Mouse (Mus musculus) hindbrain, embryonic 13.5 days (tissue): ENCODE data around the gene Mrpl58. TPM values are rescaled to one million over a fixed set of nuclear protein-coding genes. Genes with fewer than 3 reads are reported as not detected.
A peak's percentile ranks its signal among the peaks of the same experiment; 100 is the strongest.

Source experiments
- ATAC-seq: fragments of 200-750 bp; cut with Nextera tagmentation; 2 replicates; pipeline ENCODE4 v1.8.0; 2017; ENCODE audit warnings: moderate TSS enrichment; ENCODE audit not compliant: low FRiP score
- H3K27ac ChIP-seq: fragments of 300-500 bp; sonication (generic); 2 replicates; pipeline ENCODE4 v1.5.1; 2015; ENCODE audit warnings: inconsistent platforms, mild to moderate bottlenecking, moderate library complexity
- H3K27me3 ChIP-seq: fragments of 300-500 bp; sonication (generic); 2 replicates; pipeline ENCODE4 v1.6.1; 2015; ENCODE audit warnings: mild to moderate bottlenecking, inconsistent platforms
- H3K36me3 ChIP-seq: fragments of 300-500 bp; sonication (generic); 2 replicates; pipeline ENCODE4 v1.6.1; 2015; ENCODE audit warnings: mild to moderate bottlenecking, inconsistent platforms
- H3K4me1 ChIP-seq: fragments of 300-500 bp; sonication (generic); replicated peaks from 2 replicates; pipeline ENCODE4 v1.6.1; 2015; ENCODE audit warnings: inconsistent platforms
- H3K4me2 ChIP-seq: fragments of 300-500 bp; sonication (generic); 2 replicates; pipeline ENCODE4 v1.6.1; 2015; ENCODE audit warnings: inconsistent platforms, mild to moderate bottlenecking, moderate library complexity
- H3K4me3 ChIP-seq: fragments of 300-500 bp; sonication (generic); 2 replicates; pipeline ENCODE4 v1.5.1; 2015; ENCODE audit warnings: mild to moderate bottlenecking, inconsistent platforms
- H3K9ac ChIP-seq: fragments of 300-500 bp; sonication (generic); 2 replicates; pipeline ENCODE4 v1.6.1; 2015; ENCODE audit warnings: mild to moderate bottlenecking, inconsistent platforms
- H3K9me3 ChIP-seq: fragments of 300-500 bp; sonication (generic); 2 replicates; pipeline ENCODE4 v1.6.1; 2016; ENCODE audit warnings: inconsistent platforms
- WGBS: fragments of 180-500 bp; shearing (Covaris S2); methylation state at CpG from one replicate; pipeline ENCODE4 v1.1.7; 2015; 5-methylcytosine and 5-hydroxymethylcytosine counted together
- polyA plus RNA-seq: library from polyadenylated mRNA; unstranded; fragments of >200 nt; fragmentation: Nextera tagmentation; extraction: Ambion mirVana; gene quantifications from 2 replicates; pipeline ENCODE4 v1.2.1, GENCODE M21; 2015

Mrpl58 gene
- polyA plus RNA-seq, 1 experiment from 2014 or later, result 196 TPM

DNA sequence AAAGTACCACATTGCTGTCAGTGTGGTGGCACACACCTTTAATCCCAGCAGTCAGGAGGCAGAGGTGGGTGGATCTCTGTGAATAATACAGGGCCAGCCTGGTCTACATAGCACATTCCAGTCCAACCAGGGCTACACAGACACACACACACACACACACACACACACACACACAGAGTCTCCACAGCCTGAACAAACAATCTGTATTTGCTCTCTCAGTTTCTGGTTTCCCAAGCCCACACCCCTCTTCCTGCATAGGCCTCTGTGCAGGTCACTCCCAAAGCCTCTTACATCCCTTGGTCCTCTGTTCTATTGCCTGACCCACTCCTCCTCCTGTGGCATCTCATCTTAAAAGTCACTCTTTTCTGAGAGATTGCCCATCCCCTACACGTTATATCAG is 31.5 kb upstream of the Mrpl58 start:
- 69% methylated on average over 1 of the region's 1 CpGs for WGBS
- H3K36me3 ChIP-seq, result no peaks in the 10 kb centered on the region
- H3K4me3 ChIP-seq, result no peak overlapping the region
- no peak overlapping the region for H3K9ac ChIP-seq
- ATAC-seq, result no peak
- peaks cover 46% of the 10 kb centered on the region for H3K27me3 ChIP-seq
- peaks cover 20% of the 10 kb centered on the region for H3K4me1 ChIP-seq
- no peak overlapping the region for H3K4me2 ChIP-seq
- H3K27ac ChIP-seq, result no peak overlapping the region
- no peaks in the 10 kb centered on the region for H3K9me3 ChIP-seq

DNA sequence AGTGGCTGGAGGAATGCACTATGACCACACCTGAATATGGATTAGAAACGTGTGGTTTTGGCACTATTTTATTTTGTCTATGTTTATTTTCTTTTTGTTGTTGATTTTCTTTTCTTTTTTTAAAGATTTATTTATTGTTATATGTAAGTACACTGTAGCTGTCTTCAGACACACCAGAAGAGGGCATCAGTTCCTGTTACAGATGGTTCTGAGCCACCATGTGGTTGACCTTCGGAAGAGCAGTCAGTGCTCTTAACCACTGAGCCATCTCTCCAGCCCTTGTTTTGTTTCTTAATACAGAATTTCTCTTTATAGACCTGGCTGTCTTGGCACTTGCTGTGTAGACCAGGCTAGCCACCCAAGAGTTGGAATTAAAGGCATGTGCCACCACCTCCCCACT is 30.8 kb upstream of the Mrpl58 start:
- Histone ChIP-seq H3K9ac (no peak overlapping the region), H3K4me2 (no peak overlapping the region), H3K27me3 (peaks cover 46% of the 10 kb centered on the region), H3K36me3 (no peaks in the 10 kb centered on the region), H3K9me3 (no peaks in the 10 kb centered on the region), H3K4me3 (no peak overlapping the region), H3K4me1 (peaks cover 16% of the 10 kb centered on the region), H3K27ac (no peak overlapping the region)
- WGBS, result 48% methylated on average over 2 of the region's 2 CpGs
- no peak for ATAC-seq

DNA sequence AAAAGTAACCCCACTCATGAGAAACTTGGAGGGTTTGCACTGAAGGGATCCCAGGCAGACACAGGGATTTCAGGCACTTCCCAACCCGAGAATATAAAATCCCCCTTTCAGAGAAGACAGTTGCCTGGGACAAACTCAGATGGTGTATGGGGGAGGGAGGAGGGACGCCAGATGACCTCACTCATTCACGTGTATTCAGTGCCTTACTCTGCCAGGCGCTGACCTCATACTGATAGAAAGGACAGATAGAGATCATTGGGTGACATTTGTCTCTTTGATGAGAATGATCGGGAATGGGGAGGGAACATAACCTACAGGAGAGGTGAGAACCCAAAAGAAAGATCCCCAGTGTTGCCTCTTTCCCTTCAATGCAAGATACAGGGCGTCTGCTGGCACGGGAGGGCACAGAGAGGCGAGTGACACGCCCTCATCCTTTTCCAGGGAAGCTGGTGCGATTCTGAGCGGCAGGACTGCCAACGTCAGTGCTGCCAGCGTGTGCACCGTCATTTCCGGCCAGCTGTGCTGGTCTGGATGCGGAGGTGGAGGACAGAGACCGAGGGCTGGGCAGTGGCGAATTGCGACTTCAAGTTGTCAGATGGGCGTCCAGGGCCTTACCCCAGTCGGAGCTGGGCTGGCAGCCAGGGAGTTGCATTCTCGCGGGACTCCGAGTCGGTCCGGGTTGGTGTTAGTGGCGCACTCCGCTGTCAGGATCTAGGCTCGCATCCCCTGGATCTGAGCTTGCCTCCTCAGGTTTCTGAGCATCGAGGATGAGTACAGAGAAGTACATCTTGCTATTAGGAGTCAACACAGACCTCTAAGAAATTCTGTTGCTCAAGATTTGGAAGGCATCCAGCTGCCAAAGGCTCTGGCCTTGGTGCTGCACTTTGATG is 29.5 kb upstream of the Mrpl58 start:
- peaks cover 38% of the 10 kb centered on the region for H3K27me3 ChIP-seq
- peak overlapping the region; percentile 80 for H3K27ac ChIP-seq
- 2% methylated on average over 30 of the region's 30 CpGs for WGBS
- H3K36me3 ChIP-seq, result no peaks in the 10 kb centered on the region
- peak overlapping the region; percentile 78 for H3K9ac ChIP-seq
- H3K9me3 ChIP-seq, result no peaks in the 10 kb centered on the region
- H3K4me1 ChIP-seq, result peaks cover 16% of the 10 kb centered on the region
- H3K4me2 ChIP-seq, result peak overlapping the region; percentile 66
- H3K4me3 ChIP-seq, result peak overlapping the region; percentile 52
- ATAC-seq, result peak; percentile 67

DNA sequence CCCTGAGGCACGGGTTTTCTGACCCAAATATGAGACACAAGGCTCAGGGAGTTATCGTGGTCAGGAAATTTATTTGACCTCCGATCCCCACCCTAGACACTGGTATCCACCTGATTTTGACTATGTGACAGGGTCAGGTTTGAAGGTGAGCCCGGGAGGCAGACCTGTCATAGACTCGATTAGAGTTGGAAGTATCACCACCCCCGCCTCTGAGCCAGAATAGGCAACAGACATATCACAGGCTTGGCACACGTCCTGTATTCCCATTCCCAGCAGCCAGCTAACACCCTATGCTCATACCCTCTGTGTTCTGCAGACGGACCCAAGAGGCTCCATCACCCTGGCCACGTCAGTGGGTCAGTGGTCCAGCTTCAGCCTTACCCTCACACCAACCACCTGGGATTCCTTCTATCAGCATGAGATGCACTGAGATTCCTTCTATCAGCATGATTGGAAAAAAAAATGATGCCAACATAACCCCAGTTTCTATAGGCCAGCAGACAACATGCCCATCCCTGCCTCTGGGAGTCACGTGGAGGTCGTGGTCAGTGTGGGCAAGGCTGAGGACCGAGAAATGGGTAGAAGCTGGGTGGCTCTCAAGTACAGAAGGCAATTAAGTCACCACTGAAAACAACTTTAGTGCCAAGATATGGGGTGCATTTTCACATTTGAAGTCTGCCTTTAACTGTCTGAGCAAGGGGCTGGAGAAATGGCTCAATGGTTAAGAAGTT is 28.7 kb upstream of the Mrpl58 start:
- no peak for ATAC-seq
- Histone ChIP-seq H3K9me3 (no peaks in the 10 kb centered on the region), H3K27me3 (peaks cover 30% of the 10 kb centered on the region), H3K9ac (peak overlapping the region; percentile 78), H3K36me3 (no peaks in the 10 kb centered on the region), H3K4me3 (peak overlapping the region; percentile 52), H3K4me2 (peak overlapping the region; percentile 66), H3K4me1 (peaks cover 16% of the 10 kb centered on the region), H3K27ac (peak overlapping the region; percentile 80; the same call in 1 of the 2 replicates)
- WGBS, result 68% methylated on average over 12 of the region's 12 CpGs

DNA sequence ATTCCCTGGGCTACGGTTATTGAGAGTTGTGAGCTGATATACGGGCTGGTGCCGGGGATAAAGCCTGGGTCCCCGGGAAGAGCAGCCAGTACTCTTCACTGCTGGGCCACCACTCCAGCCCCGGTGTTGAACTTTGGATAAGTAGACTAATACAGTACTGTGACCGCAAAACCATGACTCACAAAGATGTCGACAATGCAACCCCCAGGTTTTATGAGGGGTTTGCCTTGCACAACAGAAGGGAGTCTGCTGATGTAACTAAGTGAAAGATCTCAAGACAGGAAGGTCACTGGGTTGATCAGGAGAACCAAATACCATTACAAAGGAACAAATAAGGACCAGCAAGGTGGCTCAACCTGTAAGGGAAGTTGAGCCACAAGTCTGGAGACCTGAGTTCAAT is 26.8 kb upstream of the Mrpl58 start:
- Histone ChIP-seq H3K4me1 (peaks cover 21% of the 10 kb centered on the region), H3K4me3 (no peak overlapping the region), H3K4me2 (no peak overlapping the region), H3K36me3 (no peaks in the 10 kb centered on the region), H3K9me3 (no peaks in the 10 kb centered on the region), H3K27me3 (peaks cover 25% of the 10 kb centered on the region), H3K27ac (no peak overlapping the region), H3K9ac (no peak overlapping the region)
- ATAC-seq, result no peak
- 76% methylated on average over 7 of the region's 7 CpGs for WGBS

DNA sequence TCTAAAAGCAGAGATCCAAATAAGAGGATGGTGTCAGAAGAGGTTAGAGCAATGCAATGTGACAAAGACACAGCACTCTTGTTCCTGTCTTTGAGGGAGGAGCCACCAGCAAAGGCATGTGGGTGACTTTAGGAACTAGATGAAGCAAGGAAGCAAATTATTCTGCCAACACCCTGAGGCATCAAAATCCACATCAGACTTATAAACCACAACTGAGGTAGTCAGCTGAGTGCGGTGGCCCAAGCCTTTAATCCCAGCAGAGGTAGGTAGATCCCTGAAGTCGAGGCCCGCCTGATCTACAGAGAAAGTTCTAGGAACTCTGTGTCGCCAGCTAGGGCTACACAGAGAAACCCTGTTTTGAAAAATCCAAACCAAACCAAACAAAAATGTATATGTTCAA is 26.3 kb upstream of the Mrpl58 start:
- no peak for ATAC-seq
- Histone ChIP-seq H3K4me2 (no peak overlapping the region), H3K27me3 (peaks cover 20% of the 10 kb centered on the region), H3K4me3 (no peak overlapping the region), H3K36me3 (no peaks in the 10 kb centered on the region), H3K9me3 (no peaks in the 10 kb centered on the region), H3K9ac (no peak overlapping the region), H3K27ac (no peak overlapping the region), H3K4me1 (peaks cover 21% of the 10 kb centered on the region)
- WGBS, result 93% methylated on average over 4 of the region's 4 CpGs

DNA sequence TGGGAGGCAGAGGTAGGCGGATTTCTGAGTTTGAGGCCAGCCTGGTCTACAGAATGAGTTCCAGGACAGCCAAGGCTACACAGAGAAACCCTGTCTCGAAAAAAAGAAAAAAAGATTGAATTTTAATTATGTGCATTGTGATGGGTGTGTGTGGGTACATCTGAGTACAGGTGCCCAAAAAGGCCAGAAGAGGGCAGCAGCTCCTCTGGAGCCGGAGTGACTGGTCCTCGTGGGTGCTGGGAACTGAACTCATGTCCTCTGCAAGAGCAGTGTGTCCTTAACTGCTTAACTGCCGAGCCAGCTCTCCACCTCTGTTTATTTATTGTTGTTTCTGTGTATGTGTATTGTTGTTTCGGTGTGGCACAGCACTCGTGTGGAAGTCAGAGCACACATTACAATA is 25.7 kb upstream of the Mrpl58 start:
- WGBS, result 86% methylated on average over 7 of the region's 7 CpGs

DNA sequence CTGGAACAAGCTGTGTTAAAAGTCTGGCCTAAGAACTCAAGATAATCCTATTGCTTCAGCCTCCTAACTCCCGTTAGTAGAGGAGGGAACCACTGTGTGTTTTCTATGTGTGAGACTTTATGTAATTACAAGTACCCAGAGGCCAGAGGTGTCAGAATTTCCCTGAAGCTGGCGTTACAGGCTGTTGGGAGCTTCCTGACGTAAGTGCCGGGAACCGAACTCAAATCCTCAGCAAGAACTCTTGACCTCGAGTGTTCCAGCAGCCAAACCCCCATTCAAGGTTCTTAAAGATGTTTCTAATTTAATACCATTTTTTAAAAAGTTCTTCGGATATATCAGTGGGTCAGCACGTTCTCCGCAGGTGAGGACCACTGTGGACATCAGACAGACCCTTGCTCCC is 22.3 kb upstream of the Mrpl58 start:
- Histone ChIP-seq H3K4me3 (peak overlapping the region; percentile 86), H3K9ac (peak overlapping the region; percentile 97; the same call in 1 of the 2 replicates), H3K27me3 (0 out of 2 replicates have a peak, but pooled peaks cover 4% of the 10 kb centered on the region), H3K36me3 (no peaks in the 10 kb centered on the region), H3K4me2 (peak overlapping the region; percentile 93), H3K9me3 (no peaks in the 10 kb centered on the region), H3K27ac (peak overlapping the region; percentile 97), H3K4me1 (peaks cover 43% of the 10 kb centered on the region)
- no peak for ATAC-seq
- 13% methylated on average over 9 of the region's 9 CpGs for WGBS

More for the DNA sequence above, 25.7 kb upstream of the Mrpl58 start:
- Histone ChIP-seq H3K4me1 (peaks cover 26% of the 10 kb centered on the region), H3K9me3 (no peaks in the 10 kb centered on the region), H3K4me2 (no peak overlapping the region), H3K27me3 (peaks cover 17% of the 10 kb centered on the region), H3K4me3 (no peak overlapping the region), H3K27ac (no peak overlapping the region), H3K9ac (no peak overlapping the region), H3K36me3 (no peaks in the 10 kb centered on the region)
- no peak for ATAC-seq

DNA sequence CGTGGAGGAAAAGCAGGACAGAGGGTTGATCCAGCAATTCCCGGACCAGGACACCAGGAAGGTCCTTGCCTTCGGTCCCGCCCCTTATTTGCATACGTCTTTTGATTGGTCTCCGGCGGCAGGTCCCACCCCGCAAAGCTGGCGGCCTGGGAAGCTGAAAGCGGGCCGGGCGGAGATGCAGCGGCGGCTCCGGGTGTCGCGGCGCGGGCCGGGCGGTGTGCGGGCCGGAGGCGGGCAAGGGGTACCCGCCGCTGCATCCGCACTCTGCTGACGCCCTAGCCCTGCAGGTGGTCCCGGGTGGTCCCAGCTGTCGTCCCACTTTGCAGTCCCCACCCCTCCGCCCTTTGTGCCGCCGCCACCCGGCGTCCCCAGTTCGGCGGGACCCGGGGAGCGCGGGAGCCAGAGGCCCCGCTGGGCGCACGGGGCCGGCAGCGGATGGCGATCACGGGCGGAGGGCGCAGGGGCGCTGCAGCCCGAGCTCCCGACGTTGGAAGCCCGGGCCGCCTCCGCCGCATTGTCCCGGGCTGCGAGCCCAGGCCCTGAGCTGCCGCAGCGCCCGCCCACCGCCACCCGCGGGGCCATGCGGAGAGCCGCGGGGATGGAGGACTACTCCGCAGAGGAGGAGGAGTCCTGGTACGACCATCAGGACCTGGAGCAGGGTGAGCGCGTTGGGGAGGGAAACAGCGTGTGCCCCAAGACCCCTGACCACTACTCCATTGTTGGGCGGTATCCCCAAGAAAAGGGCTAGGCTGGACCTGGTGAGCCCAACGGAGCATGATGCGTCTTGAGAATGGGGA is 21.6 kb upstream of the Mrpl58 start, which contains the start of gene Cdr2l:
Cdr2l (plus strand) TSS at position 174 of the 797 bp plus-strand sequence.
- H3K9me3 ChIP-seq, result no peaks in the 10 kb centered on the region
- under 1% methylated on average over 59 of the region's 76 CpGs for WGBS
- H3K27me3 ChIP-seq, result 0 out of 2 replicates have a peak, but pooled peaks cover under 1% of the 10 kb centered on the region
- peak within 1 kb of the TSS; percentile 97 for H3K27ac ChIP-seq
- H3K4me3 ChIP-seq, result peak within 1 kb of the TSS; percentile 86
- H3K4me2 ChIP-seq, result peak within 1 kb of the TSS; percentile 93
- peak within 1 kb of the TSS; percentile 97 for H3K9ac ChIP-seq
- peaks cover 45% of the 10 kb centered on the region for H3K4me1 ChIP-seq
- ATAC-seq, result peak; percentile 87
- H3K36me3 ChIP-seq, result no peaks in the 10 kb centered on the region

DNA sequence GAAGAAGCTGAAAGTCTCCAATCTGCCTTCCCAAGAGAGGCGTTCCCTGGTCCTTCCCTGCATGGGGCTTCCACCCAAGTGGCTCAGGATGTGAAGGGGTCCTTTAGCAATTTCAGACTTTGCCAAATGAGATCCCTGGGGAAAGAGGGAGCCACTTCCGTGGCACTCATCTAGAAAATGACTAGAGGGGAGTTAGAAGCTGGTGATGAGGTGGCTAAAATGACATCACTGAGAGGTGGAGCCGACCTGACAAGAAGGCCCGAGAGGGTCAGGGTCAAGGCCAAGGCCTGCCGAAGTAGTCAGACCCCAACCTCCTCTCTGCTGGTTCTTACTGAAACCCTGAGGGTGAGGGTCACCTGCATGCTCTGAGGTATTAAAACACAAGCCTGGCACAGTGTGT is 20.7 kb upstream of the Mrpl58 start:
- Histone ChIP-seq H3K4me3 (peak overlapping the region; percentile 86), H3K4me2 (peak overlapping the region; percentile 93), H3K36me3 (no peaks in the 10 kb centered on the region; the same call in 1 of the 2 replicates), H3K4me1 (peaks cover 50% of the 10 kb centered on the region), H3K9me3 (no peaks in the 10 kb centered on the region), H3K27me3 (no peaks in the 10 kb centered on the region), H3K27ac (peak overlapping the region; percentile 97), H3K9ac (peak overlapping the region; percentile 97)
- ATAC-seq, result no peak
- 14% methylated on average over 5 of the region's 5 CpGs for WGBS

DNA sequence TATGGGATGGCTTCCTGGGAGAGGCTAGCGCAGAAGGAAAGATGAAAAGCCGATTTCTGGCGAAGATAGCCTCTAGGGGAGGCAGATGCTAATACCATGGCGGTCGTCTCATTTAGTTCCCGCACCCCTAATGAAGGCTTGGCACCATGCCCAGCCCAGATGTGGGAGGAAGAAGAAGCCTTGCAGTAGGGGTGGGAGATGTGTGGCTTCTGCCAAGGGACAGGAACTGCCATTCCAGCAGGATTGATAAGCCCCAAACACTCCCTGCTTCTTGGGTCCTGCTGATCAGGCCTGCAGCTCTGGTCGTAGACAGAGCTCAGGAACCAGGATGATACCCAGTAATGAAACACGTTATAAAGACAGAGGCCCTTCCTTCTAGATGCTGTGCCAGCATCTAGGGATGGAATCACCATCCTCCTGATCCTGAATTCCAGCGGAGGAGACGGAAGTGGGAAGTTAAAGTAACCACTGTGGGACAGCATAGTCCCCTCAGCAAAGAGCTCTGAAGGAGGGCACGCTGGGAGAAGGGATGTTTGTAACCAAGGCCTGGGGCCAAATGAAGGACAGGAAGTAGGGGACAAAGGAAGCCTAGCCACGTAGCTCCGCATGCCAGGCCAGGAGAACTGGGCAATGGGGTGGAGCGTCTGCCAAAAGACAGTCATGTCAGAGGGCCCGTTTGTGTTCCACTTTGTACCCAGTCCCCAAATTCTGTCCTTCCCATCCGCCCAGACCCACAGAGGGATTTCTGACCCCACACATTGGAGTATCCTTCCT is 19.7 kb upstream of the Mrpl58 start:
- H3K4me3 ChIP-seq, result peak overlapping the region; percentile 86
- ATAC-seq, result 0 out of 2 replicates have a peak, but pooled peaks have one; percentile 19
- peak overlapping the region; percentile 97 for H3K27ac ChIP-seq
- WGBS, result 36% methylated on average over 16 of the region's 16 CpGs
- H3K4me1 ChIP-seq, result peaks cover 50% of the 10 kb centered on the region
- no peaks in the 10 kb centered on the region; the same call in 1 of the 2 replicates for H3K36me3 ChIP-seq
- peak overlapping the region; percentile 97 for H3K9ac ChIP-seq
- no peaks in the 10 kb centered on the region for H3K9me3 ChIP-seq
- peak overlapping the region; percentile 93 for H3K4me2 ChIP-seq
- no peaks in the 10 kb centered on the region for H3K27me3 ChIP-seq
